Mouse (Mus musculus) CH12.LX (cell line): ENCODE measurements around the gene Ank3.

Source experiments
- CTCF ChIP-seq, 2 experiments: IDR thresholded peaks in 1 of 2; conservative IDR thresholded peaks in 1 of 2; 2 replicates each; pipeline ENCODE4 v1.5.1; 2011 to 2012; ENCODE audit warnings: low read depth in 2 of 2, low read length in 2 of 2, improper control_type of control experiment in 1 of 2, inconsistent platforms in 1 of 2, mild to moderate bottlenecking in 1 of 2, moderate library complexity in 1 of 2
- ETS1 ChIP-seq: conservative IDR thresholded peaks from 2 replicates; pipeline ENCODE4 v1.6.1; 2012; ENCODE audit warnings: low read depth, mild to moderate bottlenecking, inconsistent platforms, low read length, improper control_type of control experiment, moderate library complexity
- MAFK ChIP-seq: IDR thresholded peaks from 2 replicates; pipeline ENCODE4 v1.6.1; 2011; ENCODE audit warnings: low read length, improper control_type of control experiment; ENCODE audit not compliant: insufficient replicate concordance
- ZKSCAN1 ChIP-seq: IDR thresholded peaks from 2 replicates; pipeline ENCODE4 v1.6.1; 2012; ENCODE audit warnings: low read depth, inconsistent platforms, low read length, improper control_type of control experiment, borderline replicate concordance

- no peak for TF ChIP-seq ZKSCAN1
- no peak for TF ChIP-seq CTCF (conservative IDR thresholded peaks at IDR 0.05 in 1 of 2, IDR thresholded peaks at IDR 0.05 in 1 of 2; ENCODE audit: low read depth in 2 of 2, low read length in 2 of 2)
- TF ChIP-seq MAFK: no peak
- no peak for TF ChIP-seq ETS1
Measured at GRCm38 (mm10) chr10:69902024-69902423, 503.5 kb downstream of the Ank3 start.
